Mouse (Mus musculus) hindbrain, postnatal 0 days (tissue): ENCODE results near the gene Prkab2. TPM values are rescaled to one million over a fixed set of nuclear protein-coding genes. Genes with fewer than 3 reads are reported as not detected.

Source experiments
- ATAC-seq: fragments of 200-750 bp; cut with Nextera tagmentation; 2 replicates; pipeline ENCODE4 v1.8.0; 2017; ENCODE audit warnings: mild to moderate bottlenecking, moderate TSS enrichment, moderate library complexity
- DNase-seq: peaks from one replicate; pipeline ENCODE4 v3.0.0-alpha.2; 2015; ENCODE audit warnings: low spot score
- H3K27ac ChIP-seq: fragments of 300-500 bp; sonication (generic); 2 replicates; pipeline ENCODE4 v1.5.1; 2014; ENCODE audit warnings: mild to moderate bottlenecking
- H3K27me3 ChIP-seq: fragments of 300-500 bp; sonication (generic); 2 replicates; pipeline ENCODE4 v1.6.1; 2014; ENCODE audit warnings: low read length, mixed read lengths; ENCODE audit not compliant: insufficient read depth
- H3K36me3 ChIP-seq: fragments of 300-500 bp; sonication (generic); 2 replicates; pipeline ENCODE4 v1.6.1; 2014; ENCODE audit warnings: low read length, mixed read lengths; ENCODE audit not compliant: insufficient read depth
- H3K4me1 ChIP-seq: fragments of 300-500 bp; sonication (generic); 2 replicates; pipeline ENCODE4 v1.6.1; 2014; ENCODE audit warnings: antibody characterized with exemption, low read length, mixed read lengths; ENCODE audit not compliant: insufficient read depth
- H3K4me2 ChIP-seq: fragments of 300-500 bp; sonication (generic); 2 replicates; pipeline ENCODE4 v1.6.1; 2014; ENCODE audit warnings: low read depth, mild to moderate bottlenecking, low read length, moderate library complexity, mixed read lengths
- H3K4me3 ChIP-seq: fragments of 300-500 bp; sonication (generic); 2 replicates; pipeline ENCODE4 v1.5.1; 2014; ENCODE audit warnings: low read length
- H3K9ac ChIP-seq: fragments of 300-500 bp; sonication (generic); replicated peaks from 2 replicates; pipeline ENCODE4 v1.6.1; 2014; ENCODE audit warnings: mild to moderate bottlenecking, low read length, moderate library complexity, mixed read lengths
- H3K9me3 ChIP-seq: fragments of 300-500 bp; sonication (generic); 2 replicates; pipeline ENCODE4 v1.6.1; 2016; ENCODE audit warnings: low read length, mixed read lengths
- CTCF ChIP-seq: IDR thresholded peaks from 2 replicates; pipeline ENCODE4 v1.5.1; 2016; ENCODE audit warnings: antibody characterized with exemption, control low read depth, low read depth
- WGBS: fragments of 180-500 bp; shearing (Covaris S2); extraction: QIAGEN DNeasy Blood & Tissue Kit; methylation state at CpG from one replicate; pipeline ENCODE4 v1.1.7; 2014; 5-methylcytosine and 5-hydroxymethylcytosine counted together
- polyA plus RNA-seq: library from polyadenylated mRNA; unstranded; fragments of >200 nt; fragmentation: Nextera tagmentation; extraction: Ambion mirVana; gene quantifications from 2 replicates; pipeline ENCODE4 v1.2.1, GENCODE M21; 2015
- total RNA-seq: library from RNA; depleted of rRNA; stranded (reverse); fragments of >200 nt; gene quantifications from 2 replicates; pipeline ENCODE4 v1.2.3, GENCODE M21; 2014

Prkab2 gene
- total and polyA plus RNA-seq, 2 experiments from 2014 or later = 16.1 to 21.6 TPM

DNA sequence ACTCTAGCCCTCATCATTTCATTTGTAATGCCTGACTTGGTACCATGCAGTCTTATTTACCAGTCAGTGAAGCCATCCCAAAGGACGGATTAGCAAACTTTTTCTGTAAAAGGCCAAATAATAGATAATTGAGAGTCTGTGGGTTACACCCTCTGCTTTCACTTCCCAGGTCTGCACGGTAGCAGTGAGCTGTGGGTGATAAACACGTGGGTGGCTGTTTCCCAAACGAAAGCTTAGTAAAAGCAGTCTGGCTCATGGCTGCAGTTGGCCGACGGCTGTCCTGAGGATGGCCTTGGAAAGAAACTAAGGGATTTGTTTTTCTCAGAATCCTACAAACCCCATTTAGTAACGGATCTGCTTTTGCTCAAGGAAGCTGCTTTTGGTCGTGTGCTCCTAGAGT, 3.2 kb downstream of the Prkab2 start:
- H3K9me3 ChIP-seq = no peaks in the 10 kb centered on the region
- no peak overlapping the region for H3K4me2 ChIP-seq
- H3K27ac ChIP-seq = no peak overlapping the region
- no peak for DNase-seq
- WGBS = 78% methylated on average over 8 of the region's 8 CpGs
- TF ChIP-seq CTCF = no peak
- 0 out of 2 replicates have a peak, but pooled peaks cover 10% of the 10 kb centered on the region for H3K4me1 ChIP-seq
- peaks cover 29% of the 10 kb centered on the region; the same call in 1 of the 2 replicates for H3K36me3 ChIP-seq
- H3K9ac ChIP-seq = no peak overlapping the region
- ATAC-seq = no peak
- no peaks in the 10 kb centered on the region for H3K27me3 ChIP-seq
- no peak overlapping the region for H3K4me3 ChIP-seq

DNA sequence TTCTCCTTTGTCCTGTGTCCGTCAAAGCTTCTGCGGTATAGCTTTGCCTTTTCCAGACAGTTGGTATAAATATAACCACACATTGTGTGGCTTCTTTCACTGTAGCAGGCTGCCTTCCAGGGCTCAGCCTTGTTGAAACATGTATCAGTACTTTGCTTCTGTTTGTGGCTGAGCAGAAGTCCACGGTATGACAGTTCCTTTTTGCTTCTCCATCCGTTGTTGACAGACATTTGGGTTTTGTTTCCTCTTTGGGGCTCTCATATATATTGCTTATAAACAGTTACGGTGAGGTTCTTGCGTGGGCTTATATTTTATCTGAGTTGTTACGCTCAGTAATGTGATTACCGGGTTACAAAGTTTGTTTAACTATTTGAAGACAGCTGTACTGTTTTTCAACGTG, 7.5 kb downstream of the Prkab2 start:
- ATAC-seq (no peak), DNase-seq (no peak)
- no peak overlapping the region for H3K4me2 ChIP-seq
- no peak for TF ChIP-seq CTCF
- 93% methylated on average over 9 of the region's 9 CpGs for WGBS
- no peak overlapping the region for H3K27ac ChIP-seq
- no peak overlapping the region for H3K4me3 ChIP-seq
- no peak overlapping the region for H3K9ac ChIP-seq
- no peaks in the 10 kb centered on the region for H3K27me3 ChIP-seq
- no peaks in the 10 kb centered on the region for H3K4me1 ChIP-seq
- H3K9me3 ChIP-seq = no peaks in the 10 kb centered on the region
- peaks cover 59% of the 10 kb centered on the region; the same call in 1 of the 2 replicates for H3K36me3 ChIP-seq

DNA sequence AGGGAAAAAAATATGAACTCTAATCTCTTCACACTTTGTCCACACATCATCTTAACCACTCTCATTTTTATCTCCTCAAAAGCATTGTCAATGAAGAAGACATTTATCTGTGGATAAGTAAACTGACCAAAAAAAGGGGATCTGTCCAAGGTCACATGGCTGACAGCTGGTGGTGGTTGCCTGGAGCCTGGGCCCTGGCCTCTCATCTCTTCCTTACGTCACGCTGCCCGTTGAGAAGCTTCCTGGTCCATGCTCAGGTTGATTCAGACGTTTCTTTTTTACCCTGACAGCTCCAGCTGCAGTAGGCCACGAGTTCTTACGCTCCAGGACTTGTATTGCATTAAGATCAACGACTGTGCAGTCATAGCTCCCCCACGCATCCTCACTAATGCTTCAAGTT, 8.2 kb downstream of the Prkab2 start:
- H3K9ac ChIP-seq = no peak overlapping the region
- no peaks in the 10 kb centered on the region for H3K27me3 ChIP-seq
- no peaks in the 10 kb centered on the region for H3K9me3 ChIP-seq
- H3K27ac ChIP-seq = no peak overlapping the region
- peaks cover 63% of the 10 kb centered on the region; the same call in 1 of the 2 replicates for H3K36me3 ChIP-seq
- DNase-seq = no peak
- no peak overlapping the region for H3K4me2 ChIP-seq
- H3K4me1 ChIP-seq = no peaks in the 10 kb centered on the region
- WGBS = 72% methylated on average over 8 of the region's 8 CpGs
- no peak for ATAC-seq
- H3K4me3 ChIP-seq = no peak overlapping the region
- TF ChIP-seq CTCF = no peak

DNA sequence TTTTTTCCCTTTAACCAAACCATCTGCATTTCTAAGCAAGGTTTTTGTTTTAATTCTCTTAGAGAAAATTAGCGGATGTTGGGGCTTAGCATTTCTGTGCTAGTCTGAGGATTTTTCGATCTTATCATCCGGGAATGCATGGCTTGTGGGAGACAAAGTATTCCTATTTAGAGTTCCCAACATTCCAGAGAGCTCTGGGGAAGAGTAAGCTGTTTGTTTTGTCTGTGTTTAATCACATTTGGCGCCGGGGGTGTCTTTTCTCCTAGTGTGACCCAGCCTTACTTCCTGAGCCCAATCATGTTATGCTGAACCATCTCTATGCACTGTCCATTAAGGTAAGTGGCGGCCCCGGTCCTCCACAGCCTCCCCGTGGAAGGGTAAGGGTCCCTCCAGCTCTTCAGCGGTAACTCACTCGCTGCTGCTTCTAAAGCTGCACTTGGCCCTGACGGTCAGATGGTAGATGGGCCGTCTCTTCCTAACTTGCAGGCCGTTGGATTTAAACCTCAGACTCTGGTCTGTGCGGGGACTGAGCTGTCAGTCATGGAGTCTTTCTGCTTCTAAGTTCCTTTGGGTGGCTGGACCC, 9.2 kb downstream of the Prkab2 start:
- DNase-seq (no peak), ATAC-seq (no peak)
- Histone ChIP-seq H3K36me3 (peaks cover 59% of the 10 kb centered on the region; the same call in 1 of the 2 replicates), H3K9ac (no peak overlapping the region), H3K4me1 (no peaks in the 10 kb centered on the region), H3K27ac (no peak overlapping the region), H3K9me3 (no peaks in the 10 kb centered on the region), H3K4me3 (no peak overlapping the region), H3K4me2 (no peak overlapping the region), H3K27me3 (no peaks in the 10 kb centered on the region)
- TF ChIP-seq CTCF = no peak
- 87% methylated on average over 14 of the region's 14 CpGs for WGBS

DNA sequence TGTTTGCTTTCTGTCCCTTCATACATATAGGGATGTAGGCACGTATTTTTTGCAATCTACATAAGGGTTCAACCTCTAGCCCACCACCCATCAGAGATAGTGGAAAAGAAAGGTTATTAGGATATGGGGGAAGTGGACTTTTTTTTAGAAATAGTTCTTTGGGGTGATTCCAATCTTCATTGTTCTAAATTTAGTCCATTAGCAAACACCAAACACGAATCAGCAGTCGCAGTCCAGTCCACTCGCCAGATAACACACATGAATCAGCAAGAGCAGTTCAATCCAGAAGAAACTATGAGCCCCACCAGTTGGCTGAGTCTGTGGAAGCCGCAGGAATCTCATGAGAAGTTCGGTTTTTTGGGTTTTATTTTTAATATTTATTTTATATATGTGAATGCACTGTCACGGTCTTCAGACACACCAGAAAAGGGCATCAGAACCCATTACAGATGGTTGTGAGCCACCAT, 16.7 kb downstream of the Prkab2 start, which contains the start of gene Gm17651:
Gm17651 (minus strand) TSS at position 51 of the 467 bp plus-strand sequence.
- no peaks in the 10 kb centered on the region for H3K9me3 ChIP-seq
- peaks cover 11% of the 10 kb centered on the region; the same call in 1 of the 2 replicates for H3K36me3 ChIP-seq
- DNase-seq = no peak
- H3K4me2 ChIP-seq = no peak within 1 kb of the TSS
- no peak within 1 kb of the TSS for H3K9ac ChIP-seq
- H3K4me3 ChIP-seq = no peak within 1 kb of the TSS
- no peaks in the 10 kb centered on the region for H3K4me1 ChIP-seq
- H3K27ac ChIP-seq = no peak within 1 kb of the TSS
- ATAC-seq = no peak
- WGBS = 92% methylated on average over 7 of the region's 7 CpGs
- no peaks in the 10 kb centered on the region for H3K27me3 ChIP-seq
- TF ChIP-seq CTCF = no peak

DNA sequence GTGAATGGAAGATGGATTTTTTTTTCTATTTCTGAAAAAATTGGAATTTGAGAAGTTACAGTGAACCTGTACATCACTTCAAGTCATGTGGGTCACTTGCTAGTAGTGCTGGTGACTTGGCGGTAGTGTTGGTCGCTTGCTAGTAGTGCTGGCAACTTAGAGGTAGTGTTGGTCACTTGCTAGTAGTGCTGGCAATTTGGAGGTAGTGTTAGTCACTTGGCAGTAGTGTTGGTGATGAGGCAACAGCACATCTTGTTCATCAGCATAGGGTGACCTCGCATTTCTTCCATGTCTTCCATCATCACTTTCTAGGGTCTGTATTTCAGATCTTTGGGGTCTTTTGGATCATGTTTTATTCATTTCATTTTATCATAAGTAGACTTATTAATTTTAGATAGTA, 18.1 kb downstream of the Prkab2 start:
- no peaks in the 10 kb centered on the region for H3K9me3 ChIP-seq
- no peaks in the 10 kb centered on the region for H3K36me3 ChIP-seq
- no peak overlapping the region for H3K4me3 ChIP-seq
- ATAC-seq (no peak), DNase-seq (no peak)
- H3K9ac ChIP-seq = no peak overlapping the region
- H3K4me2 ChIP-seq = no peak overlapping the region
- no peak for TF ChIP-seq CTCF
- no peaks in the 10 kb centered on the region for H3K4me1 ChIP-seq
- H3K27ac ChIP-seq = no peak overlapping the region
- no peaks in the 10 kb centered on the region for H3K27me3 ChIP-seq
- WGBS = 92% methylated on average over 3 of the region's 3 CpGs

DNA sequence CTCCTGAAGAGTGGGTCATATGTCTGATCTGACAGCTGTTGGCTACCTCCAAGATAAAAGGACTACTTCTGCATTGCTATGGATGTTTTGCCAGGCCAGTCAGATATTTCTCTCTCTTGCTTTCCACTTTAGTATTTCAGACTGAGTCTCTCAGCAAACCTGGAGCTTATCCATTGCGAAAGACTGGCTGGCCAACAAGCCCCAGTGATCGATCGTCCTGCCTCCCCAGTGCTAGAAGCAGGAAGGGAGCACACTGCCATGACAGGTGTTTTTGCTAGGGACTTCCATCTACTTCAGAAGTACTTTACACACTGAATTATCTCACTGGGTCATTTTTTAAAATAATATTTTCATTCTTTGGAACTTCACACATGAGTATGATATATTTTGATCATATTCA, 20.4 kb downstream of the Prkab2 start:
- TF ChIP-seq CTCF = no peak
- WGBS = 90% methylated on average over 3 of the region's 3 CpGs
- no peak for ATAC-seq

More for the DNA sequence above, 20.4 kb downstream of the Prkab2 start:
- H3K9me3 ChIP-seq = no peaks in the 10 kb centered on the region
- DNase-seq = no peak
- no peak overlapping the region for H3K27ac ChIP-seq
- no peak overlapping the region for H3K4me2 ChIP-seq
- no peaks in the 10 kb centered on the region for H3K27me3 ChIP-seq
- no peaks in the 10 kb centered on the region for H3K36me3 ChIP-seq
- H3K4me3 ChIP-seq = no peak overlapping the region
- no peak overlapping the region for H3K9ac ChIP-seq
- no peaks in the 10 kb centered on the region for H3K4me1 ChIP-seq
